Mouse (Mus musculus): ENCODE results near the gene Olfr39.
"Not testable (repeated sequence)": the region's sequence is repeated elsewhere in the genome, so short reads cannot be mapped to it uniquely, and the experiment has no call there.

The Olfr39 gene

DNA sequence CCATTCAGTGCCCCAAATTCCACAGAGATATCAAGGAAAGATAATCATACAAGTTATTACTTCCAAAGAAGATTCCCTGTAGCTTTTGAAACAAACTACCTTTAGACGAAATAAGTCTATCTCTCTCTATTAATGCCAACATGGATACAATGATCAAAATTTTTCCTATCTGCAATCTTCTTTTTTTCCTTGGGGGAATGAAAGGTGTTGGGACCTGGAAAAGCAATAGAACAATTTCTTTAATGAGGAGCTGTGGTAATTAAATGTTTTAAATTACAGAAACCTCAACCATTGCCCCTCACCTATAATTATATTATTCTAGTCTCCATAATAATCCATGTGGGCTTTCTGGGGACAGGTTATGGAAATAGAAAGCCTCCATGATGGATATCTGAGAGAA, at the start of gene Olfr39:
Olfr39 (plus strand) TSS at position 301 of the 400 bp plus-strand sequence.
- no peak within 1 kb of the TSS for H3K4me3 ChIP-seq (replicated peaks; ENCODE audit: low read length)
- TF ChIP-seq NANOG (IDR thresholded peaks at IDR 0.05; ENCODE audit: borderline replicate concordance, low read length) (no peak), CTCF (conservative IDR thresholded peaks at IDR 0.05; ENCODE audit: low read length) (no peak), POU5F1 (IDR thresholded peaks at IDR 0.05; ENCODE audit: borderline replicate concordance, low read length) (no peak)
- H3K4me1 ChIP-seq (replicated peaks; ENCODE audit: low read depth, low read length): no peaks in the 10 kb centered on the region
- H3K36me3 ChIP-seq (ENCODE audit: insufficient read depth, low read length): no peaks in the 10 kb centered on the region
- no peaks in the 10 kb centered on the region for H3K9me3 ChIP-seq (ENCODE audit: low read length)
- H3K27me3 ChIP-seq (ENCODE audit: insufficient read depth, low read length): no peaks in the 10 kb centered on the region

DNA sequence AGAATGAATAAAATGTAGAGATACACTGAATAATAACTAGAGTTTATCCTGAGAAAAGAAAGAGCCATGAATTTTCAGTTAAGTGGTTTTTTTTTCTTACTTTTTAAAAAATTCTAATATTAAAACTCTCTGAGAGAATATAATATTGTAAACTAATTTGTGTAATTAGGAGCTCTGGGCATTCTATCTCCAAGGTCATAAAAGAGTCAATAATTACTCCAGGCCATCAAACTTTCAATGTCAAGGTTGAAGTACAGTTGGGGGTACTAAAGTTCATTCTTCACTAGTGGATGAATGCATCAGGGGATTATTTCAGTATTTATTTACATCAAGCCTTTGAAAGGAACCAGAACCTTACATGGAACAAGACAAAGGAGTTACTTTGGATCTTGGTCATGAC, 45.3 kb upstream of the Olfr39 start, which contains the start of gene Olfr872:
Olfr872 (plus strand) TSS at position 301 of the 400 bp plus-strand sequence.
- no peaks in the 10 kb centered on the region for H3K36me3 ChIP-seq (ENCODE audit: insufficient read depth, low read length)
- peaks cover 43% of the 10 kb centered on the region for H3K9me3 ChIP-seq (ENCODE audit: low read length)
- H3K27me3 ChIP-seq (ENCODE audit: insufficient read depth, low read length): no peaks in the 10 kb centered on the region
- TF ChIP-seq NANOG (IDR thresholded peaks at IDR 0.05; ENCODE audit: borderline replicate concordance, low read length): no peak
- no peak for TF ChIP-seq CTCF (conservative IDR thresholded peaks at IDR 0.05; ENCODE audit: low read length)
- no peak for TF ChIP-seq POU5F1 (IDR thresholded peaks at IDR 0.05; ENCODE audit: borderline replicate concordance, low read length)
- H3K4me3 ChIP-seq (replicated peaks; ENCODE audit: low read length): no peak within 1 kb of the TSS
- no peaks in the 10 kb centered on the region for H3K4me1 ChIP-seq (replicated peaks; ENCODE audit: low read depth, low read length)

DNA sequence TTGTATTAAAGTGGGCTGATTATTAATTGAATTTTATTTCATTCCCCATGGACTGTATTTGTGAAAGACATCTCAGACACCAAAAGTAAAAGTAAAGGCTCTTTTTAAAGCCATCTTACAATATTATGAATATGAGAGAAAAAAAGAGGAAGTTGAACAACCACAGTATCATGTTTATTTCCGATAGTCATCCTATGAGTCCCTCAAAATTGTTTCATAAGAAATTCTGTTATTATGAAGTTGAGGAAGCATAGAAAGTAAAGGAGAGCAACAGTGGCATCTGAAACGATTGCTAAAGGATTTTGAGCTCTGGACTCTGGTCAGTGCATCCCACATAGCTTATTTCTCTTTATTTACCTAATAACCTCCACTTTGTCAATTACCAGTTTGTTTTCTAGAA, 44.8 kb upstream of the Olfr39 start:
- H3K9me3 ChIP-seq (ENCODE audit: low read length): peaks cover 37% of the 10 kb centered on the region
- no peaks in the 10 kb centered on the region for H3K27me3 ChIP-seq (ENCODE audit: insufficient read depth, low read length)
- TF ChIP-seq POU5F1 (IDR thresholded peaks at IDR 0.05; ENCODE audit: borderline replicate concordance, low read length) (no peak), CTCF (conservative IDR thresholded peaks at IDR 0.05; ENCODE audit: low read length) (no peak), NANOG (IDR thresholded peaks at IDR 0.05; ENCODE audit: borderline replicate concordance, low read length) (no peak)
- no peaks in the 10 kb centered on the region for H3K4me1 ChIP-seq (replicated peaks; ENCODE audit: low read depth, low read length)
- H3K4me3 ChIP-seq (replicated peaks; ENCODE audit: low read length): no peak overlapping the region
- no peaks in the 10 kb centered on the region for H3K36me3 ChIP-seq (ENCODE audit: insufficient read depth, low read length)

DNA sequence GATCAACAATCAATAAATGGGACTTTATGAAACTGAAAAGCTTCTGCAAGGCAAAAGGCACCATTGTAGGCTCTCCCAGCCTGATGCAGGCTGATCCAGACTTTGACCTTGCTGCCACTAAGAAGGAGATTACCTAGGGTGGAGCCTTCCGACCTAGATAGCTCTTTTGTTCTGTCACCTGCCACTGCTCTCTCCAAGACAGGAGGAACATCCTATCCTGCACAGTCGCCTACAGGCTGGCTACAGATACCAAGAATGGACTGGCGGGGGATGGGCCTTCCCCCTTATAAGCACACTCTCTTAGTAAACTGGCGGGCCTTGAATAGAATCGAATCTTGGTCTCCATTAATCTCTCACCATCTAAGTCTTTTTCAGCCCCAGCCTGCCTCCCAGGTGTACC, 13.4 kb downstream of the Olfr39 start:
- not testable (repeated sequence) for H3K27me3 ChIP-seq (ENCODE audit: insufficient read depth, low read length); H3K4me3 ChIP-seq (replicated peaks; ENCODE audit: low read length); H3K9me3 ChIP-seq (ENCODE audit: low read length); H3K36me3 ChIP-seq (ENCODE audit: insufficient read depth, low read length)
- peaks cover 11% of the 10 kb centered on the region for H3K4me1 ChIP-seq (replicated peaks; ENCODE audit: low read depth, low read length)

DNA sequence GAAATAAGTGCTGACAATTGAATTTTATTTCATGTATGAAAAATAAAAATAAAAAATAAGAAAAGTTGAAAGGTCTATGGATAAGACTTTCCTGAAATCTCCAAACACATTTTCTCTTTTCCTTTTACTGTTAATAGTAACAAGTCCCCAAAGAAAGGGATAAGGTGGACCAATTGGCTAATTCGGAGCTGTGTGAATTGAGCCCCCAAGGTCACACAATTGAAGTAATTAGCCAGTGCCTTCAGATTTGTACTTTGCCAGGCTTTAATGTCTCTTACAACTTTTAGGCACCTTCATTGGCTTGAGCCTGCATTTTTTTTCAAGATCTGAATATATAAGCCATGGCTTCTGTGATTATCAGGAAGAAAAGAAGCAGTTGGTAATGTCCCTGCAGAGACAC, 16.1 kb downstream of the Olfr39 start, which contains the start of gene Olfr873:
Olfr873 (plus strand) TSS at position 301 of the 400 bp plus-strand sequence.
- Histone ChIP-seq H3K27me3 (ENCODE audit: insufficient read depth, low read length) (no peaks in the 10 kb centered on the region), H3K9me3 (ENCODE audit: low read length) (peaks cover 4% of the 10 kb centered on the region), H3K4me3 (replicated peaks; ENCODE audit: low read length) (no peak within 1 kb of the TSS), H3K36me3 (ENCODE audit: insufficient read depth, low read length) (no peaks in the 10 kb centered on the region), H3K4me1 (replicated peaks; ENCODE audit: low read depth, low read length) (peaks cover 11% of the 10 kb centered on the region)
- TF ChIP-seq POU5F1 (IDR thresholded peaks at IDR 0.05; ENCODE audit: borderline replicate concordance, low read length) (no peak), CTCF (conservative IDR thresholded peaks at IDR 0.05; ENCODE audit: low read length) (no peak), NANOG (IDR thresholded peaks at IDR 0.05; ENCODE audit: borderline replicate concordance, low read length) (no peak)

DNA sequence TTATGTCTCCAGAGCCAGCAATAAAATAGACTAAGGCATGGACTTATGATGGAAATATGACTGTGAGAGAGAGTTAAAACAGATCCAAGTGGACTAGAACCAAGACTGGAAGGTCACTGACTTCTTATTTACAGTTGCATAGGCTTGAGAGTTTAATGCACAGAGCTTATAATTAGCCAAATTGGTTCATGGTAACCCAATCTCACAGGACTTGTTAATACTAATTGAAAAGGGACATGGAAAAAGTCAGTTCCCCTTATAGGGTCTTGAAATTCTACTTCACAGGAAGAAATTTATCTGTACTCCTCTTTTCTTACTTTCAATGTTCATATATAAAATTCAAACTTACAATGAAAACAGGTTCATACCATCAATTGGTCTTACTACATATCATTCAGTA, 53.8 kb downstream of the Olfr39 start, which contains the start of gene Olfr18:
Olfr18 (minus strand) TSS at position 101 of the 400 bp plus-strand sequence.
- no peak for TF ChIP-seq POU5F1 (IDR thresholded peaks at IDR 0.05; ENCODE audit: borderline replicate concordance, low read length)
- Histone ChIP-seq H3K4me1 (replicated peaks; ENCODE audit: low read depth, low read length) (no peaks in the 10 kb centered on the region), H3K36me3 (ENCODE audit: insufficient read depth, low read length) (no peaks in the 10 kb centered on the region), H3K4me3 (replicated peaks; ENCODE audit: low read length) (no peak within 1 kb of the TSS), H3K27me3 (ENCODE audit: insufficient read depth, low read length) (no peaks in the 10 kb centered on the region), H3K9me3 (ENCODE audit: low read length) (peaks cover 4% of the 10 kb centered on the region; the same call in 1 of the 2 replicates)

Measured in E14TG2a.4 (cell line).